Mouse (Mus musculus) heart, embryonic 10.5 days (tissue): ENCODE data around the gene Oca2. TPM values are rescaled to one million over a fixed set of nuclear protein-coding genes. Genes with fewer than 3 reads are reported as not detected.

ENCODE experiments used
- DNase-seq: peaks from one replicate; pipeline ENCODE4 v3.0.0-alpha.2; 2017; ENCODE audit warnings: low spot score
- H3K27ac ChIP-seq: fragments of 300-500 bp; sonication (generic); 2 replicates; pipeline ENCODE4 v1.5.1; 2016; ENCODE audit warnings: mild to moderate bottlenecking
- H3K27me3 ChIP-seq: fragments of 300-500 bp; sonication (generic); 2 replicates; pipeline ENCODE4 v1.6.1; 2016; ENCODE audit warnings: mild to moderate bottlenecking; ENCODE audit not compliant: poor library complexity, insufficient read depth, severe bottlenecking
- H3K36me3 ChIP-seq: fragments of 300-500 bp; sonication (generic); 2 replicates; pipeline ENCODE4 v1.6.1; 2016; ENCODE audit warnings: mild to moderate bottlenecking, moderate library complexity
- H3K4me1 ChIP-seq: fragments of 300-500 bp; sonication (generic); 2 replicates; pipeline ENCODE4 v1.6.1; 2016; ENCODE audit warnings: mild to moderate bottlenecking
- H3K4me3 ChIP-seq: fragments of 300-500 bp; sonication (generic); 2 replicates; pipeline ENCODE4 v1.5.1; 2016; ENCODE audit warnings: mild to moderate bottlenecking, moderate library complexity
- H3K9me3 ChIP-seq: fragments of 300-500 bp; sonication (generic); 2 replicates; pipeline ENCODE4 v1.6.1; 2016; ENCODE audit warnings: mild to moderate bottlenecking, moderate library complexity
- WGBS: fragments of 180-500 bp; shearing (Covaris S2); methylation state at CpG from one replicate; pipeline ENCODE4 v1.1.7; 2016; 5-methylcytosine and 5-hydroxymethylcytosine counted together
- polyA plus RNA-seq: library from polyadenylated mRNA; unstranded; fragments of >200 nt; fragmentation: Nextera tagmentation; extraction: Ambion mirVana; gene quantifications from 2 replicates; pipeline ENCODE4 v1.2.1, GENCODE M21; 2016

The Oca2 gene
- 0.11 TPM in 1 of 2 replicates, not detected in the other for polyA plus RNA-seq

- WGBS, result 50% methylated on average over 3 of the region's 3 CpGs
- no peak for DNase-seq
- Histone ChIP-seq H3K9me3 (no peaks in the 10 kb centered on the region), H3K4me1 (peaks cover 5% of the 10 kb centered on the region; the same call in 1 of the 2 replicates), H3K27me3 (no peaks in the 10 kb centered on the region), H3K36me3 (no peaks in the 10 kb centered on the region), H3K4me3 (no peak within 1 kb of the TSS), H3K27ac (no peak within 1 kb of the TSS)
Observed at GRCm38 (mm10) chr7:56239543-56239942, at the start of gene Oca2. TSS of gene Oca2 (plus strand) at chr7:56239760.

DNA sequence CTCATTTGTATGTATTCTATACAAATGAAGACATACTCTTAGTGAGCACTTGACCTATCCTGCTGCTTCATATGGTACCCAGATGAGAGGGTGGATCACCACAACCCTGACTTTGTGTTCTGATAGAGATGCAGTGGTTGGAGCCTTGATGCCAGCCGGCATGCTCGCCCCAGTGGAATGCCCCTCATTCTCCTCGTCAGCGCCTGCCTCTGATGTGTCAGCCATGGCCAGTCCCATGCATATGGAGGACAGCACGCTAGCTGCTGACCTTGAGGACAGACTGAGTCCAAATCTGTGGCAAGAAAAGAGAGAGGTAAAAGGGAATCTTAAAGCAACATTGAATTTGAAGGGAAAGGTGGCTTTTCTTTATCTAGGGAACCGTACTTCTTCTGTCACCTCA, 48.5 kb upstream of the Oca2 start:
- no peaks in the 10 kb centered on the region for H3K27me3 ChIP-seq
- H3K36me3 ChIP-seq, result peaks cover 59% of the 10 kb centered on the region
- H3K4me3 ChIP-seq, result no peak overlapping the region
- no peak for DNase-seq
- WGBS, result 77% methylated on average over 6 of the region's 6 CpGs
- H3K4me1 ChIP-seq, result no peaks in the 10 kb centered on the region
- H3K27ac ChIP-seq, result no peak overlapping the region
- no peaks in the 10 kb centered on the region for H3K9me3 ChIP-seq

GRCm38 (mm10) chr7:56191661-56192060, 47.9 kb upstream of the Oca2 start:
- H3K36me3 ChIP-seq, result peaks cover 60% of the 10 kb centered on the region
- 91% methylated on average over 4 of the region's 4 CpGs for WGBS
- no peak overlapping the region for H3K27ac ChIP-seq
- no peak for DNase-seq
- no peaks in the 10 kb centered on the region for H3K27me3 ChIP-seq
- no peaks in the 10 kb centered on the region for H3K9me3 ChIP-seq
- H3K4me1 ChIP-seq, result no peaks in the 10 kb centered on the region
- H3K4me3 ChIP-seq, result no peak overlapping the region

DNA sequence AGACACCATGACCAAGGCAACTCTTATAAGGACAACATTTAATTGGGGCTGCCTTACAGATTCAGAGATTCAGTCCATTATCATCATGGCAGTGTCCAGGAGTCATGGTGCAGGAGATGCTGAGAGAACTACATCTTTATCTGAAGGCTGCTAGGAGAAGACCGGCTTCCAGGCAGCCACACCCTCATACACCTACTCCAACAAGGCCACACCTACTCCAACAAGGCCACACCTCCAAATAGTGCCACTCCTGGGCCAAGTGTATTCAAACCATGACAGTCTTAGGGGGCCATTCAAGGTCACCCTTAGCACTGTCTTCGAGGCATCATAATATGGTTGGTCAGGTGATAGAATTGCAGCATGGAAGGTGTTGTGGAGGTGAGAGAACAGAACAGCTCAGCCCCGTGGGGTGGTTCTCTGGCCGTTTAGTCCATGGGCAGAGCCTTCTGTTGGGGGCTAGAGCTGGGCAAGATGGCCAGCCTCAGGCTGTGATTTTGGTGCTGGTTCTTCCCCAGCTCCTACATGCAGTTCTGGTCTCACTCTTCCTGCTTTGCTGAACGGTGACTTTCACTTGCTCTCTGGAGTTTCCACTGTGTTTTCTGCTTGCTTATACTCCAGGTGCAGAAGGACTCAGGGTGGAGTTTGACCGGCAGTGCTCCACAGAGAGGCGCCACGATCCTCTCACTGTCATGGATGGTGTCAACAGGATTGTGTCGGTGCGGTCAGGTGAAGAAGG, 37.9 kb upstream of the Oca2 start:
- no peak for DNase-seq
- H3K27ac ChIP-seq, result no peak overlapping the region
- no peaks in the 10 kb centered on the region for H3K9me3 ChIP-seq
- no peaks in the 10 kb centered on the region for H3K4me1 ChIP-seq
- peaks cover 79% of the 10 kb centered on the region for H3K36me3 ChIP-seq
- no peak overlapping the region for H3K4me3 ChIP-seq
- no peaks in the 10 kb centered on the region for H3K27me3 ChIP-seq
- 92% methylated on average over 10 of the region's 10 CpGs for WGBS

GRCm38 (mm10) chr7:56202843-56203242, 36.7 kb upstream of the Oca2 start:
- no peaks in the 10 kb centered on the region for H3K27me3 ChIP-seq
- H3K27ac ChIP-seq, result no peak overlapping the region
- H3K4me1 ChIP-seq, result no peaks in the 10 kb centered on the region
- peaks cover 76% of the 10 kb centered on the region for H3K36me3 ChIP-seq
- no peak for DNase-seq
- H3K4me3 ChIP-seq, result no peak overlapping the region
- 92% methylated on average over 3 of the region's 3 CpGs for WGBS
- H3K9me3 ChIP-seq, result no peaks in the 10 kb centered on the region

DNA sequence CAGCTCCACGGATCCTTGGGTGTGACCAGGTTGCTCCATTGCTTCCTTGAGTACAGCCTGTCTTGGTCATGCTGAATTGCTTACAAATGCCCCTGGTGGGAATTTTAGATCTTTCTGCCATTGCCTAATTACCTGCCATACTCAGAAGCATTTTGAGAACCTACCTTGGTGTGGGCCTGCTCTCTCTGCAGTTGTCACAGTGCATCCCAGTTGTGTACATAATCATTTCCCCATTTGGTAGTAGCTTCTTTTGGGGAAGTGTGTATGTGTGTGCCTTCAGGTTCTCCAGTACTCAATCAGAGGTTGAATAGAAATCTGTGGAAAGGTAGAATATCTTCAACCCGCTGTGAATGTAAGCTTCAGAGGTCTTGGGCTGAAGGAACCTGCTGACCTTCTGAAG, 36.3 kb upstream of the Oca2 start:
- Histone ChIP-seq H3K4me3 (no peak overlapping the region), H3K27me3 (no peaks in the 10 kb centered on the region), H3K36me3 (peaks cover 75% of the 10 kb centered on the region), H3K9me3 (no peaks in the 10 kb centered on the region), H3K27ac (no peak overlapping the region), H3K4me1 (no peaks in the 10 kb centered on the region)
- 87% methylated on average over 2 of the region's 2 CpGs for WGBS
- DNase-seq, result no peak

GRCm38 (mm10) chr7:56204877-56205276, 34.7 kb upstream of the Oca2 start:
- WGBS, result 85% methylated on average over 3 of the region's 3 CpGs
- no peak for DNase-seq
- no peaks in the 10 kb centered on the region for H3K27me3 ChIP-seq
- no peak overlapping the region for H3K27ac ChIP-seq
- H3K36me3 ChIP-seq, result peaks cover 76% of the 10 kb centered on the region
- no peaks in the 10 kb centered on the region for H3K4me1 ChIP-seq
- H3K9me3 ChIP-seq, result no peaks in the 10 kb centered on the region
- H3K4me3 ChIP-seq, result no peak overlapping the region

DNA sequence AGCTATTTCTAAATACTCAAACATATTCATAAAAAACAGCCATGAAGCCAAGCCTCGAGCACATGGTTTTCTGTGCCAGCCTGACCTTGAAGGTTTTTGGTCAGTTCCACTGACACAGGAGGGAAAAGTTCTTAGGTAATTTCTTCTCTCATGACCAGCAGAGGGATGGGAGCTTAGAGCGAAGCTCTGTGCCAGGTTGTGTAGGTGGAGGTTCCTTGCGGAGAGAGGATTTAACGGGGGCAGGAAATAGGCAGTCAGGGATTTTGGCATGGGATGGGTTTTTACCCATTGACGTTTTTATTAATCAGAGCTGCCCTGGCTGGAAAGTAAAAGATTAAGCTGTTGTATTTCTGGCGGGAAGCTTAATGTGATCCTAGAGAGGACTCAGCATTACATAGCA, 18.7 kb upstream of the Oca2 start:
- peaks cover 64% of the 10 kb centered on the region for H3K36me3 ChIP-seq
- DNase-seq, result no peak
- WGBS, result 91% methylated on average over 6 of the region's 6 CpGs
- H3K27ac ChIP-seq, result no peak overlapping the region
- no peaks in the 10 kb centered on the region for H3K27me3 ChIP-seq
- H3K4me1 ChIP-seq, result no peaks in the 10 kb centered on the region
- no peaks in the 10 kb centered on the region for H3K9me3 ChIP-seq
- no peak overlapping the region for H3K4me3 ChIP-seq

GRCm38 (mm10) chr7:56235794-56236423, 3.7 kb upstream of the Oca2 start:
- Histone ChIP-seq H3K27ac (no peak overlapping the region), H3K9me3 (no peaks in the 10 kb centered on the region), H3K4me3 (no peak overlapping the region), H3K36me3 (peaks cover 17% of the 10 kb centered on the region), H3K4me1 (no peaks in the 10 kb centered on the region), H3K27me3 (no peaks in the 10 kb centered on the region)
- DNase-seq, result no peak
- 61% methylated on average over 5 of the region's 5 CpGs for WGBS

- Histone ChIP-seq H3K27me3 (no peaks in the 10 kb centered on the region), H3K27ac (no peak overlapping the region), H3K9me3 (no peaks in the 10 kb centered on the region), H3K4me3 (no peak overlapping the region), H3K36me3 (peaks cover 13% of the 10 kb centered on the region), H3K4me1 (peaks cover under 1% of the 10 kb centered on the region; the same call in 1 of the 2 replicates)
- WGBS, result 78% methylated on average over 3 of the region's 3 CpGs
- DNase-seq, result no peak
Observed at GRCm38 (mm10) chr7:56236617-56237016, 2.9 kb upstream of the Oca2 start.

DNA sequence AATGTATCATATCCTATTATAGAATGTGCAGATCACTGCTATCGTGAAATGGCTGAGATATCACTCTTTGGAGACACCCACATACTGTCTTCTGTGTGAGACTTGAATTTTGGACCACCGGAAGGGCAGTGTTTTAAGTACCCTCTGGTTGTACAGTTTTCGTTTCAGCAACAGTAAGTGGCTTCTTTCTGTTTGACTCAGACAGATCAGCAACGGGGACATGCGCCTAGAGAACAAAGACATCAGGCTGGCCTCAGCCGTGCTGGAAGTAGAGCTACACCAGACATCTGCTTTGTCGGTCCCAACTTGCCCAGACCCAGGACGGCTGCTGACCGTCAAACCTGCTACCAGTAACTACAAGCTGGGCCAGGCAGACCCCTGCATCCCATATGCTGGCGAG, 15.0 kb downstream of the Oca2 start:
- Histone ChIP-seq H3K27ac (no peak overlapping the region), H3K4me1 (no peaks in the 10 kb centered on the region), H3K9me3 (no peaks in the 10 kb centered on the region; the same call in 1 of the 2 replicates), H3K4me3 (no peak overlapping the region), H3K27me3 (no peaks in the 10 kb centered on the region), H3K36me3 (no peaks in the 10 kb centered on the region)
- DNase-seq, result no peak
- 81% methylated on average over 10 of the region's 10 CpGs for WGBS

DNA sequence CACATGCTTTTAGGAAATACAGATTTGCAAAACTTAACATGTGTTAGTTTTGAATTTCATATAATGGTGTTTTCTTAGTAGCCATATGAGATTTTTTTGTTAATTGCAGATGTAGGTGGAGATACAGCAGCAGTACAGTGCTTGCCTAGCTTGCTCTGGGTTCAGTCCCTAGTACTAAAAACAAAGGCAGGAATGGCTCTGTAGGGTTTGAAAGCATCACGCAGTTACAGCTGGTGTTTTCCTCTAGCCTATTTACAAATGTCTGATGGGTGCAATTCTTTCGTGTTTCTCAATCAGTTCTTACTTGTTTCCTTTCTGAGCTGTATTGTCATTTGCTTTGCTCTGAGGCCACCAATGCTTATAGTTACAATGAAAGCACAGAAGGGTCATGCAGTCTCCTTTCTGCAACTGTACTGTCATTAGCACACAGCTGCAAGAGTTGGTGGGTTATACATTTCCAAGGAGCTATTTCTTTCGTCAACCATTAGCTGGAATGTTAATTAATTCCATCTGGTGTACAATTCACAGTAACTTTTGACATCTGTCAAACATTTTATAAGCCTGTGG, 18.4 kb downstream of the Oca2 start:
- 73% methylated on average over 3 of the region's 3 CpGs for WGBS
- Histone ChIP-seq H3K4me1 (no peaks in the 10 kb centered on the region), H3K36me3 (no peaks in the 10 kb centered on the region), H3K4me3 (no peak overlapping the region), H3K27me3 (no peaks in the 10 kb centered on the region), H3K27ac (no peak overlapping the region), H3K9me3 (no peaks in the 10 kb centered on the region)
- no peak for DNase-seq

DNA sequence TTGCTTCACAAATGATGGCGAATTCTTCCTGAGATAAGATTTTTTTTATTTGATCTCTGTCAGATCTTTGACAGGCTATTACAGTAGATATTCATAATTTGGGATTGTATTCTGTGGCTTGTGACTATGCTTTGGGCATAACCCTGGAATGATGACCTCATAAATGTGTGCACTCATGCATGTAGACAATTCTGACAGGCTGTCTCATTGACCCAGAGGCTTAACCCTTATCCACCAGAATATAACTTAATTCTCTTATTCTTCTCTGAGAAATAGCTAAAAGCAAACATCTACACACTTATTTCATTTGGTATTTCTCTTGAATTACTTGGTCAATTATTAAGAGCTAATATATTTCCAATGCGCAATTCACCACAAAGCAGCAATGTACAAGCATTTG, 37.9 kb downstream of the Oca2 start:
- 85% methylated on average over 2 of the region's 2 CpGs for WGBS

More for the DNA sequence above, 37.9 kb downstream of the Oca2 start:
- no peaks in the 10 kb centered on the region for H3K36me3 ChIP-seq
- H3K27ac ChIP-seq, result no peak overlapping the region
- H3K27me3 ChIP-seq, result no peaks in the 10 kb centered on the region
- no peak overlapping the region for H3K4me3 ChIP-seq
- no peaks in the 10 kb centered on the region for H3K9me3 ChIP-seq
- H3K4me1 ChIP-seq, result no peaks in the 10 kb centered on the region
- no peak for DNase-seq
